Mouse (Mus musculus) thymus, adult 2 months (tissue): ENCODE data around the gene 2210010C04Rik. TPM values are rescaled to one million over a fixed set of nuclear protein-coding genes. Genes with fewer than 3 reads are reported as not detected.

Experiments
- DNase-seq: peaks from one replicate; pipeline ENCODE4 v3.0.0; 2021
- H3K27ac ChIP-seq: fragments of 200-500 bp; 2 replicates; pipeline ENCODE4 v1.5.1; 2012; ENCODE audit warnings: low read length, control low read depth; ENCODE audit not compliant: control insufficient read depth, insufficient read depth
- H3K27me3 ChIP-seq: fragments of 200-500 bp; 2 replicates; pipeline ENCODE4 v1.6.1; 2012; ENCODE audit warnings: mild to moderate bottlenecking, low read length, moderate library complexity, mixed read lengths; ENCODE audit not compliant: control insufficient read depth, insufficient read depth
- H3K36me3 ChIP-seq: fragments of 200-500 bp; 2 replicates; pipeline ENCODE4 v1.6.1; 2012; ENCODE audit warnings: mild to moderate bottlenecking, low read length, moderate library complexity; ENCODE audit not compliant: control insufficient read depth, insufficient read depth
- H3K4me1 ChIP-seq: fragments of 200-500 bp; replicated peaks from 2 replicates; pipeline ENCODE4 v1.6.1; 2012; ENCODE audit warnings: low read length; ENCODE audit not compliant: control insufficient read depth, insufficient read depth
- H3K4me3 ChIP-seq: fragments of 200-500 bp; 2 replicates; pipeline ENCODE4 v1.5.1; 2012; ENCODE audit warnings: mild to moderate bottlenecking, low read length, control low read depth, moderate library complexity; ENCODE audit not compliant: control insufficient read depth, insufficient read depth
- CTCF ChIP-seq: fragments of 200-500 bp; IDR thresholded peaks from 2 replicates; pipeline ENCODE4 v1.5.1; 2012; ENCODE audit warnings: mild to moderate bottlenecking, control low read depth, low read length, moderate library complexity, borderline replicate concordance; ENCODE audit not compliant: control insufficient read depth, poor library complexity, insufficient read depth; ENCODE audit errors: extremely low read depth
- POLR2A ChIP-seq: fragments of 200-500 bp; IDR thresholded peaks from 2 replicates; pipeline ENCODE4 v1.6.1; 2012; ENCODE audit warnings: mild to moderate bottlenecking, low read length, control low read depth, moderate library complexity; ENCODE audit not compliant: control insufficient read depth, poor library complexity, insufficient read depth; ENCODE audit errors: extremely low read depth
- WGBS: fragments of 180-500 bp; shearing (Covaris S2); methylation state at CpG from one replicate; pipeline ENCODE4 v1.1.7; 2018; 5-methylcytosine and 5-hydroxymethylcytosine counted together
- polyA plus RNA-seq: library from polyadenylated mRNA; depleted of rRNA; stranded (reverse); fragments of >200 nt; gene quantifications from 2 replicates; pipeline ENCODE4 v1.2.3, GENCODE M21; 2012

Gene 2210010C04Rik
- polyA plus RNA-seq, 1 experiment = 0.27 TPM

- H3K4me3 ChIP-seq = no peak overlapping the region
- TF ChIP-seq POLR2A (no peak), CTCF (no peak)
- H3K27ac ChIP-seq = peak overlapping the region; percentile 89
- peaks cover 3% of the 10 kb centered on the region for H3K4me1 ChIP-seq
- H3K36me3 ChIP-seq = no peaks in the 10 kb centered on the region
- DNase-seq = no peak
- H3K27me3 ChIP-seq = no peaks in the 10 kb centered on the region
- 21% methylated on average over 1 of the region's 1 CpGs for WGBS
Observed at GRCm38 (mm10) chr6:41047961-41048360, 12.7 kb upstream of the 2210010C04Rik start.

DNA sequence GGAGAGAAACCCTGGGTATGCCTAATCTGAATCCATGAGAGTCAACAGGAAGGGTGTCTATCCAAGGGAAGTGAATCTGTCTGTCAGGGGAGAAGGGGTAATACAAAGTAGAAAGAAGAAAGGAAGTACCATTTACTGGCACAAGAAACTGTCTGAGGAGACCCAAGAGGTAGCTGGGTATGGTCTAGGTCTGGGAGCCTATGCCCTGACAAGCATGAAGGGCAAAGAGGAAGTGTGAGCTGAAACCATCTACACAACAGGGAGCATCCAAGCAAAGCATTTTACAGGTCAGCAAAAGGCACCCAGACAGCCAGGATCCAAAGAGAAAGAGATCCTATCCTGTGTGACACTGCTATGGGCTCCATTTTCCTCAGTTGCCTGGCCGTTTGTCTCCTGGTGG lies 11.9 kb upstream of the 2210010C04Rik start:
- H3K36me3 ChIP-seq = no peaks in the 10 kb centered on the region
- TF ChIP-seq CTCF (no peak), POLR2A (no peak)
- no peaks in the 10 kb centered on the region for H3K27me3 ChIP-seq
- 69% methylated on average over 1 of the region's 1 CpGs for WGBS
- peak; percentile 7 for DNase-seq
- peak overlapping the region; percentile 13; the same call in 1 of the 2 replicates for H3K4me3 ChIP-seq
- peaks cover 3% of the 10 kb centered on the region for H3K4me1 ChIP-seq
- peak overlapping the region; percentile 97 for H3K27ac ChIP-seq

GRCm38 (mm10) chr6:41046553-41046952 lies 11.2 kb upstream of the 2210010C04Rik start:
- H3K27me3 ChIP-seq = no peaks in the 10 kb centered on the region
- H3K4me3 ChIP-seq = no peak overlapping the region
- WGBS = 42% methylated on average over 2 of the region's 2 CpGs
- 0 out of 2 replicates have a peak overlapping the region, but pooled peaks have one; percentile 40 for H3K27ac ChIP-seq
- DNase-seq = peak; percentile 54
- TF ChIP-seq POLR2A (no peak), CTCF (no peak)
- no peaks in the 10 kb centered on the region for H3K36me3 ChIP-seq
- H3K4me1 ChIP-seq = peaks cover 3% of the 10 kb centered on the region

- no peak for DNase-seq
- no peak overlapping the region for H3K4me3 ChIP-seq
Observed at GRCm38 (mm10) chr6:41044753-41045152, 9.4 kb upstream of the 2210010C04Rik start.

GRCm38 (mm10) chr6:41044314-41044713 lies 9.0 kb upstream of the 2210010C04Rik start:
- Histone ChIP-seq H3K4me3 (no peak overlapping the region), H3K27me3 (no peaks in the 10 kb centered on the region), H3K36me3 (no peaks in the 10 kb centered on the region), H3K4me1 (peaks cover 3% of the 10 kb centered on the region), H3K27ac (no peak overlapping the region)
- DNase-seq = no peak
- no peak for TF ChIP-seq CTCF
- no peak for TF ChIP-seq POLR2A
- WGBS = 89% methylated on average over 1 of the region's 1 CpGs

More at GRCm38 (mm10) chr6:41044753-41045152, 9.4 kb upstream of the 2210010C04Rik start:
- TF ChIP-seq CTCF = no peak
- TF ChIP-seq POLR2A = no peak
- H3K27me3 ChIP-seq = no peaks in the 10 kb centered on the region
- 33% methylated on average over 1 of the region's 1 CpGs for WGBS
- H3K36me3 ChIP-seq = no peaks in the 10 kb centered on the region
- peaks cover 3% of the 10 kb centered on the region for H3K4me1 ChIP-seq
- no peak overlapping the region for H3K27ac ChIP-seq

DNA sequence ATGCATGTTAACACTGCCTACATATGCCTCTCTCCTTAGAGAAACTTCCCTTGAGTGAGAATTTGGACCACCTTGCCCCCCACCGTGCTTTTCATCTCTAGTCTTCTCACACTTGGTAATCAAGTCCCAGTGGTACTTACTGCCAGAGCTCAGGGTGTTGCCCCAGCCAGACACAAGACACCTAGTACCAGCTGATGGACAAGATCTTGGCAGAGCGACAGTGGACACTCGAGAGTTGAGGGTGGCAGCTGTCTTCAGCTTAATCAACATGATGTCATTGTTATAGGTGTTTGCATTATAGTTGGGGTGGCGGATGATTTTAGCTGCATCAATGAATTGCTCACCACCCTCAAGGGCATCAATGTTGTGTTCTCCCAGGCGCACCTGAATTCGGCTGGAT lies 2.5 kb downstream of the 2210010C04Rik start:
- Histone ChIP-seq H3K4me1 (no peaks in the 10 kb centered on the region), H3K27me3 (no peaks in the 10 kb centered on the region), H3K4me3 (no peak overlapping the region), H3K36me3 (no peaks in the 10 kb centered on the region), H3K27ac (no peak overlapping the region)
- TF ChIP-seq POLR2A (no peak), CTCF (no peak)
- DNase-seq = no peak
- WGBS = 97% methylated on average over 6 of the region's 6 CpGs

DNA sequence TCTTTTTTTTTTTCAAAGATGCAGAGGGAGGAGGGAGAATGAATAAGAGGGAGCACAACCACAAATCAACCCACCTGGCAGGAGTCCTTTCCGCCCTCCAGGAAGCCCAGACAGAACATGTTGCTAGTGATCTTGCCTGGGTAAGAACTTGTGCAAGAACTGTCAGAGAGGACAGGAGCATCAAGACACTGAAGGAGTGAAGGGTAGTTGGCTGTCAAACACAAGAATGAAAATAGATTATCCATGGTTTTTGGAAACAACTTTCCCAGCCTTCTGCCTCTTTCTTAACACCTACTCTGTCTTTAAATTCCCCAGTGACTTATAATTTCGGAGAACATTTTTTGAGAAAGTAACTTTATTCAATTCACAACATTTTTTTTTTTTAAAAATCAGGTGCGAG lies 3.1 kb downstream of the 2210010C04Rik start:
- WGBS = 89% methylated on average over 3 of the region's 3 CpGs
- Histone ChIP-seq H3K4me1 (no peaks in the 10 kb centered on the region), H3K27me3 (no peaks in the 10 kb centered on the region), H3K4me3 (no peak overlapping the region), H3K36me3 (no peaks in the 10 kb centered on the region), H3K27ac (no peak overlapping the region)
- TF ChIP-seq CTCF = no peak
- TF ChIP-seq POLR2A = no peak
- DNase-seq = no peak
